Mouse (Mus musculus): Measurements from ENCODE around the gene Gp2.

DNA sequence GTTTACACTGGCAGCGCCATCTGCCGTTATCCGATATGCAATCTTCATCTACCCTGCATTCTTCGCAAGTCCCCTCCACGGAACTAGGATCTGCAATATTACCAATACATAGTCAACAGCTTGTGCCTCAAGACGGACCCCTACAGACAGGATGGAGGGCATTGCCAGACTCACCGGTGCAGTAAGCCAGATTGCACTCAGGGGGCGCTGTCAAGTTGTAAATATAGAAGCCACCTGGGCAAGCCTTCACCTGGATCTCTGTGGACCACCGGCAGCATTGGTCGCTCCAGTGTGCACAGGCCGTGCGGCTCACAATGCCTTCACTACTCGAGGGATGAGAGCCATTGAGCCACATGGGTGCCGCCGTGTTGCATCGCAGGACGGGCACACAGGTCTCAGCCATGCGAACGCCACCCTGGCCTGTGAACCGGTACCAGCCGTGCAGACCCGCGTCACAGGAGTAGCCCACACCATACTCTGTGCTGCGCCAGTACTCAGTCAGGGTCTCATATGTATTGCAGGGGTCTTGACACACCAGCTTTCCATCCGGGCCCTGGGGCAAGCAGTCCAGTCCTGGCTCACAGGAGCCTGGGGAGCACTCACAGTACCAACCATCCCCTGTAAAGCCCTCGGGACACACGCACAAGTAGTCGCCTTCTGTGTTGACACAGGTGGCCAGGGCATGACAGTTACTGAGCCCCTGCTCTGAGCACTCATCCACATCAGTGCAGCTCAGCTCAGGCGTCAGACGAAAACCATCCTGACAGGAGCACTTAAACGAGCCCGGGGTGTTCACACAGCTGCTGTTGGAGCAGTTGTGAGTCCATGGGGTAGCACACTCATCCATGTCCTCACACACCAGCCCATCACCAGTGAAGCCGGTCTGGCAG is 17.7 kb upstream of the Gp2 start:
- TF ChIP-seq GATA1 (IDR thresholded peaks at IDR 0.05; ENCODE audit: borderline replicate concordance, low read length) (no peak), FLI1 (IDR thresholded peaks at IDR 0.05; ENCODE audit: low read length) (no peak)
